Mouse (Mus musculus): ENCODE measurements around the gene Gabrq. TPM values are rescaled to one million over a fixed set of nuclear protein-coding genes. Genes with fewer than 3 reads are reported as not detected.

Gabrq gene
- polyA plus RNA-seq (2017; shearing (Covaris generic)), result not detected

GRCm38 (mm10) chrX:72824776-72825588, at the start of gene Gabrq:
Gene Gabrq, plus strand, starts transcription at chrX:72825178.
- no peak for ATAC-seq

- ATAC-seq, result no peak
Measured at GRCm38 (mm10) chrX:72788773-72789557, 36.0 kb upstream of the Gabrq start.

- ATAC-seq, result no peak
Measured at GRCm38 (mm10) chrX:72789558-72789871, 35.5 kb upstream of the Gabrq start.

- ATAC-seq, result no peak
Measured at GRCm38 (mm10) chrX:72819594-72819993, 5.4 kb upstream of the Gabrq start.

GRCm38 (mm10) chrX:72823310-72823709, 1.7 kb upstream of the Gabrq start:
- no peak for ATAC-seq

GRCm38 (mm10) chrX:72825589-72825905, 569 bp downstream of the Gabrq start:
- ATAC-seq, result no peak

Other genes starting within 250 kb of the Gabrq start
- not detected for gene Gabra3, start 168.3 kb upstream of the Gabrq start, polyA plus RNA-seq (2017; shearing (Covaris generic))
- 100 to 1,000 TPM; 137 to 148 TPM for gene Cetn2, start 93.2 kb downstream of the Gabrq start, polyA plus RNA-seq (2017; shearing (Covaris generic))
- gene Nsdhl, start 93.4 kb downstream of the Gabrq start, polyA plus RNA-seq (2017; shearing (Covaris generic)), result 10 to 100 TPM; 21.1 to 31.2 TPM
- gene Zfp185, start 162.2 kb downstream of the Gabrq start, polyA plus RNA-seq (2017; shearing (Covaris generic)), result not detected
- not detected for gene Pnma5, start 211.9 kb downstream of the Gabrq start, polyA plus RNA-seq (2017; shearing (Covaris generic))
- not detected for gene Pnma3, start 239.6 kb downstream of the Gabrq start, polyA plus RNA-seq (2017; shearing (Covaris generic))